Mouse (Mus musculus): Measurements from ENCODE around the gene Mars2. TPM values are rescaled to one million over a fixed set of nuclear protein-coding genes. Genes with fewer than 3 reads are reported as not detected.

The Mars2 gene
- polyA plus RNA-seq, 1 experiment: 4.4 TPM

DNA sequence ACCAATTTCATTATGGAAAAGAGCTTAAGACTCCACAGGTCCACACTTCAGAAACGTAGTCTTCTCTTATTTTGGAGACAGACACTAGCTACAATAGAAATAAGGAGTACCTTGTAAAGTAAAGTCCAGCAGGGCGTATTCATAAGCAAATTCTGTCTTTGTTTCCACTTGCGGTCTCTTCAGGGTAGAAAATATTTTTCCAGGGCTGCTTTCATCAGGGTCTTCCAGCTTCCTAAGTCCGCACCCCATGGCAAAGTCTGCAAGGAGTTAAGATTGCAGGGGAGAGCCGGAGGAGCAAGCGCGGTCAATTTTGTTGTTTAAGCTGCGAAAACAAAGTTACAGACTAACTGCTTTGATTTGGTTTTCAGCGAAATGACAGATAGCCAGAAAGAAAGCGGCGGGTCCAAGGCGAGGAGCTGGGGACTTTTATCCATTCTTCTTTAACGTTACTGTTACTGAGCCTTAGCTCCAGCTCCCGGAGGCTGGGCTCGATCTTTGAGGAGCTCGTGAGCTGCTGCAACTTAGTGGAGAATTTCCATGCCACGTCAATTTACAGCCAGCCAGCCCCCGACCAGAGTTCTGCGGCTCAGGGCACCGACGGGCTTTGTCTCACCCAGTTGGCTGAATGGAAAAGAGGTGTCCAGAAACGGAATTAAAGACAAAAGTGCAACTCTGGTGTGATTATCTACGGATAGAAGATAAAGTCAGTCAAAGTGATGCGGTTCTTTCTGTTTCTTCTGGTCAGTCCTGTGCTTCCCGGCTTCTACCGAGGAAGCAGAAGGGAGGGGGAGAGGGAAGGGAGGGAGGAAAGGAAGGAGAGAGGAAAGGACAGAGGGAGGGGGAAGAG, 10.7 kb upstream of the Mars2 start, which contains the start of gene Rftn2:
Rftn2 (minus strand) TSS at position 772 of the 847 bp plus-strand sequence.
- TF ChIP-seq POLR2A (IDR thresholded peaks at IDR 0.05; ENCODE audit: insufficient read depth, low read length): no peak
- no peak for TF ChIP-seq CTCF (IDR thresholded peaks at IDR 0.05; ENCODE audit: low read depth, low read length)
- no peak for TF ChIP-seq EP300 (IDR thresholded peaks at IDR 0.05; ENCODE audit: insufficient read depth, low read depth, low read length)
- Histone ChIP-seq H3K4me1 (ENCODE audit: control insufficient read depth, insufficient read depth, low read length) (no peaks in the 10 kb centered on the region), H3K36me3 (ENCODE audit: control insufficient read depth, insufficient read depth, low read length, poor library complexity, severe bottlenecking) (no peaks in the 10 kb centered on the region), H3K9me3 (replicated peaks; ENCODE audit: control insufficient read depth, insufficient read depth, low read length, poor library complexity, severe bottlenecking) (no peaks in the 10 kb centered on the region), H3K27me3 (ENCODE audit: control insufficient read depth, insufficient read depth, low read length, poor library complexity, severe bottlenecking) (no peaks in the 10 kb centered on the region), H3K27ac (ENCODE audit: insufficient read depth, low read length) (no peak within 1 kb of the TSS), H3K9ac (ENCODE audit: low read depth, poor library complexity, severe bottlenecking) (peak within 1 kb of the TSS; percentile 34; the same call in 1 of the 2 replicates), H3K4me3 (ENCODE audit: low read depth, low read length) (peak within 1 kb of the TSS; percentile 1; the same call in 1 of the 2 replicates)

- H3K4me1 ChIP-seq (ENCODE audit: control insufficient read depth, insufficient read depth, low read length): no peaks in the 10 kb centered on the region
- H3K9ac ChIP-seq (ENCODE audit: low read depth, poor library complexity, severe bottlenecking): no peak overlapping the region
- no peak overlapping the region for H3K27ac ChIP-seq (ENCODE audit: insufficient read depth, low read length)
- no peak overlapping the region for H3K4me3 ChIP-seq (ENCODE audit: low read depth, low read length)
- TF ChIP-seq EP300 (IDR thresholded peaks at IDR 0.05; ENCODE audit: insufficient read depth, low read depth, low read length): no peak
- no peak for TF ChIP-seq POLR2A (IDR thresholded peaks at IDR 0.05; ENCODE audit: insufficient read depth, low read length)
- TF ChIP-seq CTCF (IDR thresholded peaks at IDR 0.05; ENCODE audit: low read depth, low read length): no peak
- H3K9me3 ChIP-seq (replicated peaks; ENCODE audit: control insufficient read depth, insufficient read depth, low read length, poor library complexity, severe bottlenecking): no peaks in the 10 kb centered on the region
- H3K27me3 ChIP-seq (ENCODE audit: control insufficient read depth, insufficient read depth, low read length, poor library complexity, severe bottlenecking): no peaks in the 10 kb centered on the region
- no peaks in the 10 kb centered on the region for H3K36me3 ChIP-seq (ENCODE audit: control insufficient read depth, insufficient read depth, low read length, poor library complexity, severe bottlenecking)
Observed at GRCm38 (mm10) chr1:55227376-55227775, 9.6 kb upstream of the Mars2 start.

DNA sequence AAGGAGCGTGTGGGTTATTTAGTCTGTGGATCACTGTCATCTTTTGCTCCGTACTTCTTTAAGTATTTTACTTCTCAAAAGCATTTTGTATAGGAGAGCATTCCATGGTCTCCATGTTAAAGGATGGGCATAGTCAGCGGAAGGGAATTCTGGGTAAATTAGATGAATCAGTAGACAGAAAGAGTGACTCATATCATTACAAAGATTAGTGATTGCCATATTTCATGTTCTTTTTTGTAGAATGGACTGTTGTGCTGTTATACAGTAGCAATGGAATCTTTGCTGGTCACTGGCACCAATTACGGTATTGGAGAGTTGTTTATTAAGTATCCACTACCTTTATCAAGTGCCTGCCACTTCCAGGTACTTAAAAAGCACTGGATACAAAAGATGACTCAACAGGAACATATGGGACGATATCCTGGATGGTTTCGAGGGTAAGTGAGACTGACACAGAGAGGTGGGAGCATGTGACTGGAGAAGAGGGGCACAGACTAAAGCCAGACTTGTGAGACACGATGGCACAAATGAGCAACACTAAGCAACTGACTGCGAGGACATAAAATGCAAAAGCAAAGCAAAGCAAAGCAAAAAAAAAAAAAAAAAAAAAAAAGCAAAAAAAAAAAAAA, 8.6 kb upstream of the Mars2 start:
- TF ChIP-seq POLR2A (IDR thresholded peaks at IDR 0.05; ENCODE audit: insufficient read depth, low read length) (no peak), CTCF (IDR thresholded peaks at IDR 0.05; ENCODE audit: low read depth, low read length) (no peak), EP300 (IDR thresholded peaks at IDR 0.05; ENCODE audit: insufficient read depth, low read depth, low read length) (no peak)
- Histone ChIP-seq H3K36me3 (ENCODE audit: control insufficient read depth, insufficient read depth, low read length, poor library complexity, severe bottlenecking) (no peaks in the 10 kb centered on the region), H3K9ac (ENCODE audit: low read depth, poor library complexity, severe bottlenecking) (no peak overlapping the region), H3K4me1 (ENCODE audit: control insufficient read depth, insufficient read depth, low read length) (no peaks in the 10 kb centered on the region), H3K4me3 (ENCODE audit: low read depth, low read length) (no peak overlapping the region), H3K27me3 (ENCODE audit: control insufficient read depth, insufficient read depth, low read length, poor library complexity, severe bottlenecking) (no peaks in the 10 kb centered on the region), H3K27ac (ENCODE audit: insufficient read depth, low read length) (no peak overlapping the region), H3K9me3 (replicated peaks; ENCODE audit: control insufficient read depth, insufficient read depth, low read length, poor library complexity, severe bottlenecking) (no peaks in the 10 kb centered on the region)

DNA sequence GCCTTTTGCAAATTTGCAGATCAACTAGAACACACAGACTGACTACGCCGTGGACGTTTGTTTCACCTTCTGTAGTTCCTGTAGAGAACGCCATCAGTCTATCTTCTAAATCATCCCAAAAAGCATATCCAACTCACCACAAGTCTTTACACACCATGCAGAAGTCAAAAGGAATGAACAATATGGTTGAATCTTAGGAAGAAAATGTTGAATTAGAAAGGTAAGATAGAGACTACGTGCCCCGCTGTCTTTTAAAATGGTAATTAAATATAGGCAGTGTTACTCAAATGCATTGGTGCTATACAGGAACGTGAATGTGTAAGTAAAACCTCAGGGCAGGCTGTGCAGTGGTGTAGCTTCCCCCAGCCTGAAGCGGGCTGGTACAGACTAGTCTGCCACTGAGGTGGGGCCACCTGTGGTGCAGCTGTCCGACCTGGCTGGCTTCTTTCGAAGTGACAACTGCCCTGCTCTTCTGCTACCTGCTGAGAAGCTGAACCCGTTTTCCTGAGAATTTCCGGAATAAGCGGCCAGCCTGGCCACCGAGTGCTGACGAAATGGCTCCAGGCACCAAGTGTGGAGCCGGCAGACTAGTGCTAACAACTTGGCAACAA, 2.0 kb upstream of the Mars2 start:
- Histone ChIP-seq H3K9me3 (replicated peaks; ENCODE audit: control insufficient read depth, insufficient read depth, low read length, poor library complexity, severe bottlenecking) (no peaks in the 10 kb centered on the region), H3K4me1 (ENCODE audit: control insufficient read depth, insufficient read depth, low read length) (no peaks in the 10 kb centered on the region), H3K9ac (ENCODE audit: low read depth, poor library complexity, severe bottlenecking) (no peak overlapping the region), H3K4me3 (ENCODE audit: low read depth, low read length) (no peak overlapping the region; the same call in 1 of the 2 replicates), H3K36me3 (ENCODE audit: control insufficient read depth, insufficient read depth, low read length, poor library complexity, severe bottlenecking) (0 out of 2 replicates have a peak, but pooled peaks cover 2% of the 10 kb centered on the region), H3K27ac (ENCODE audit: insufficient read depth, low read length) (no peak overlapping the region), H3K27me3 (ENCODE audit: control insufficient read depth, insufficient read depth, low read length, poor library complexity, severe bottlenecking) (no peaks in the 10 kb centered on the region)
- TF ChIP-seq CTCF (IDR thresholded peaks at IDR 0.05; ENCODE audit: low read depth, low read length) (no peak), EP300 (IDR thresholded peaks at IDR 0.05; ENCODE audit: insufficient read depth, low read depth, low read length) (0 out of 2 replicates have a peak, but pooled peaks have one; percentile 31)

GRCm38 (mm10) chr1:55236487-55236886, 490 bp upstream of the Mars2 start:
- Histone ChIP-seq H3K4me1 (ENCODE audit: control insufficient read depth, insufficient read depth, low read length) (no peaks in the 10 kb centered on the region), H3K36me3 (ENCODE audit: control insufficient read depth, insufficient read depth, low read length, poor library complexity, severe bottlenecking) (0 out of 2 replicates have a peak, but pooled peaks cover 2% of the 10 kb centered on the region), H3K9ac (ENCODE audit: low read depth, poor library complexity, severe bottlenecking) (peak overlapping the region; percentile 64; the same call in 1 of the 2 replicates), H3K9me3 (replicated peaks; ENCODE audit: control insufficient read depth, insufficient read depth, low read length, poor library complexity, severe bottlenecking) (no peaks in the 10 kb centered on the region), H3K27ac (ENCODE audit: insufficient read depth, low read length) (no peak overlapping the region), H3K4me3 (ENCODE audit: low read depth, low read length) (0 out of 2 replicates have a peak overlapping the region, but pooled peaks have one; percentile 26), H3K27me3 (ENCODE audit: control insufficient read depth, insufficient read depth, low read length, poor library complexity, severe bottlenecking) (no peaks in the 10 kb centered on the region)
- no peak for TF ChIP-seq EP300 (IDR thresholded peaks at IDR 0.05; ENCODE audit: insufficient read depth, low read depth, low read length)
- no peak for TF ChIP-seq POLR2A (IDR thresholded peaks at IDR 0.05; ENCODE audit: insufficient read depth, low read length)
- TF ChIP-seq CTCF (IDR thresholded peaks at IDR 0.05; ENCODE audit: low read depth, low read length): no peak
